18 mouse cellular contexts compared by ENCODE assay signal in the genomic region with DNA sequence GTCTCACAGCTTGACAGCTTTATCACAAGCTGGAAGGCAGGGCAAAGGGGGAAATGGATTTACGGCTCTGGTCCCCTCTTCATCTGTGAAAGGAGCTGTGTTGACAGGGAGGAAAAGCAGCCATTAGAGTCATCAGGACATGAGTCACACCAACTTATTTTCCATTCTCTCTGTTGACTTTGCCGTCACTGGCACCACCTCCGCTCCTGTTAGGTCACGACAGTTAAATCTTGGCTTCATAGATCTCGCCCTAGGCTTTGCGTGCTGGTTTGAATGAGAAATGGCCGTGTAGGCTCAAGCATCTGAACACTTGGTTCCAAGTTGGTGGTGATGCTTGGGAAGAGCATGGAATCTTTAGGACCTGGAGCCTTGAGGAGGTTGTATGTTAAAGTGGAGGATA. TPM values are rescaled to one million over a fixed set of nuclear protein-coding genes. Genes with fewer than 3 reads are reported as not detected.
DNase-seq lines count a peak whose midpoint lies in the region; ATAC-seq and TF ChIP-seq lines count a peak whose summit lies in the region.
"Had no signal": no experiment of that assay in that cellular context is flagged by ENCODE, and none has a peak within 500 bp of the region (broad histone marks: within the 10 kb centered on the region; RNA-seq: fewer than 3 reads in every experiment).

No protein-coding gene starts in this region.

- no peak overlapping the region for H3K4me2 ChIP-seq in liver, postnatal 0 days (ENCODE audit: low read depth, low read length)
- no peak overlapping the region for H3K4me2 ChIP-seq in heart, embryonic 15.5 days
- H3K4me2 ChIP-seq in stomach, embryonic 15.5 days = peak overlapping the region; percentile 13; the same call in 1 of the 2 replicates
- H3K4me2 ChIP-seq: embryonic facial prominence, embryonic 13.5 days; forebrain, embryonic 13.5 days; midbrain, embryonic 15.5 days had no signal

- 0 out of 2 replicates have a peak, but pooled peaks have one; percentile 9 for TF ChIP-seq EP300 in liver, postnatal 0 days (IDR thresholded peaks at IDR 0.05; ENCODE audit: low read depth)

- no peaks in the 10 kb centered on the region for H3K36me3 ChIP-seq in liver, postnatal 0 days (replicated peaks; ENCODE audit: insufficient read depth, low read length)
- no peaks in the 10 kb centered on the region for H3K36me3 ChIP-seq in heart, embryonic 15.5 days
- no peaks in the 10 kb centered on the region for H3K36me3 ChIP-seq in stomach, embryonic 15.5 days
- H3K36me3 ChIP-seq: embryonic facial prominence, embryonic 13.5 days; hindbrain, embryonic 10.5 days; limb, embryonic 10.5 days; midbrain, embryonic 15.5 days had no signal

- H3K27me3 ChIP-seq in liver, postnatal 0 days (ENCODE audit: insufficient read depth, low read length) = no peaks in the 10 kb centered on the region
- no peaks in the 10 kb centered on the region for H3K27me3 ChIP-seq in heart, embryonic 15.5 days
- H3K27me3 ChIP-seq in stomach, embryonic 15.5 days (replicated peaks) = no peaks in the 10 kb centered on the region
- H3K27me3 ChIP-seq: embryonic facial prominence, embryonic 13.5 days; forebrain, embryonic 13.5 days; midbrain, embryonic 15.5 days had no signal

- H3K27ac ChIP-seq in liver, postnatal 0 days (ENCODE audit: low read depth) = no peak overlapping the region
- no peak overlapping the region for H3K27ac ChIP-seq in heart, embryonic 15.5 days
- no peak overlapping the region for H3K27ac ChIP-seq in stomach, embryonic 15.5 days
- H3K27ac ChIP-seq: embryonic facial prominence, embryonic 13.5 days; forebrain, embryonic 13.5 days; hindbrain, embryonic 10.5 days; limb, embryonic 10.5 days; liver, embryonic 14.5 days; macrophage; midbrain, embryonic 15.5 days had no signal

- no peak overlapping the region for H3K4me3 ChIP-seq in liver, postnatal 0 days (ENCODE audit: low read depth, low read length)
- H3K4me3 ChIP-seq in heart, embryonic 15.5 days = no peak overlapping the region
- H3K4me3 ChIP-seq in stomach, embryonic 15.5 days (replicated peaks) = no peak overlapping the region
- H3K4me3 ChIP-seq: embryonic facial prominence, embryonic 13.5 days; forebrain, embryonic 13.5 days; hindbrain, embryonic 10.5 days; limb, embryonic 10.5 days; midbrain, embryonic 15.5 days had no signal

- TF ChIP-seq POLR2A in brain, embryonic 14.5 days (IDR thresholded peaks at IDR 0.05; ENCODE audit: borderline replicate concordance, extremely low read depth, insufficient read depth, insufficient read length, poor library complexity, severe bottlenecking) = no peak

- H3K4me1 ChIP-seq in liver, postnatal 0 days (ENCODE audit: insufficient read depth) = no peaks in the 10 kb centered on the region
- peaks cover 16% of the 10 kb centered on the region for H3K4me1 ChIP-seq in heart, embryonic 15.5 days (replicated peaks)
- peaks cover 9% of the 10 kb centered on the region; the same call in 1 of the 2 replicates for H3K4me1 ChIP-seq in stomach, embryonic 15.5 days
- H3K4me1 ChIP-seq: forebrain, embryonic 13.5 days; hindbrain, embryonic 10.5 days; limb, embryonic 10.5 days; midbrain, embryonic 15.5 days had no signal

- no peak for TF ChIP-seq CTCF in liver, postnatal 0 days (IDR thresholded peaks at IDR 0.05; ENCODE audit: low read depth)
- no peak for TF ChIP-seq CTCF in brain, embryonic 14.5 days (IDR thresholded peaks at IDR 0.05; ENCODE audit: borderline replicate concordance, extremely low read depth, insufficient read depth, insufficient read length)

- WGBS in liver, postnatal 0 days (ENCODE audit: insufficient replicate concordance) = 67% methylated on average over 7 of the region's 7 CpGs
- 37% methylated on average over 7 of the region's 7 CpGs for WGBS in heart, embryonic 15.5 days
- WGBS in stomach, embryonic 15.5 days = 51% methylated on average over 7 of the region's 7 CpGs

- ATAC-seq in liver, postnatal 0 days = no peak
- ATAC-seq in heart, embryonic 15.5 days (replicated peaks; ENCODE audit: insufficient number of reproducible peaks, insufficient read depth, low FRiP score, low read depth) = peak; percentile 59; the same call in 1 of the 2 replicates
- peak; percentile 58; the same call in 1 of the 2 replicates for ATAC-seq in stomach, embryonic 15.5 days (ENCODE audit: insufficient read depth, low FRiP score, low read depth)
- ATAC-seq: forebrain, embryonic 13.5 days; inflammation-experienced regulatory T-cells, adult 6 months; midbrain, embryonic 15.5 days had no signal

- no peak overlapping the region for H3K9ac ChIP-seq in liver, postnatal 0 days (replicated peaks)
- no peak overlapping the region for H3K9ac ChIP-seq in heart, embryonic 15.5 days
- H3K9ac ChIP-seq in stomach, embryonic 15.5 days = no peak overlapping the region
- H3K9ac ChIP-seq: embryonic facial prominence, embryonic 13.5 days; forebrain, embryonic 13.5 days; liver, embryonic 14.5 days; midbrain, embryonic 15.5 days had no signal

- no peaks in the 10 kb centered on the region for H3K9me3 ChIP-seq in liver, postnatal 0 days (ENCODE audit: low read length)
- H3K9me3 ChIP-seq in heart, embryonic 15.5 days (replicated peaks) = no peaks in the 10 kb centered on the region
- H3K9me3 ChIP-seq in stomach, embryonic 15.5 days = no peaks in the 10 kb centered on the region
- H3K9me3 ChIP-seq: embryonic facial prominence, embryonic 13.5 days; forebrain, embryonic 13.5 days; hindbrain, embryonic 10.5 days; limb, embryonic 10.5 days; midbrain, embryonic 15.5 days had no signal

- DNase-seq in liver, postnatal 0 days = no peak
- DNase-seq in liver = no peak
- DNase-seq in brain, embryonic 14.5 days (ENCODE audit: low read depth) = peak; percentile 55
- no peak for DNase-seq in ovary, postnatal 10 days (ENCODE audit: low spot score)
- DNase-seq in testis, postnatal 10 days (ENCODE audit: low spot score) = no peak
- DNase-seq: cerebellum, postnatal 14 days; kidney, postnatal 25 days; thymus, adult 2 months had no signal

RNA-seq across cellular contexts. Expression of a gene that starts 9.6 kb away (rescaled TPM):
- 0.21 and 0.26 TPM in 2 replicates for polyA plus RNA-seq in liver, postnatal 0 days (2015; fragmentation: Nextera tagmentation; extraction: Ambion mirVana)
- polyA plus RNA-seq in brain, embryonic 14.5 days (2012; rRNA removed) = not detected in 2 replicates
- polyA plus RNA-seq in heart, embryonic 15.5 days (2015; fragmentation: Nextera tagmentation; extraction: Ambion mirVana) = not detected in 2 replicates
- not detected in 2 replicates for polyA plus RNA-seq in stomach, embryonic 15.5 days (2015; fragmentation: Nextera tagmentation; extraction: Ambion mirVana)
- polyA plus RNA-seq: embryonic facial prominence, embryonic 13.5 days; forebrain, embryonic 13.5 days; hindbrain, embryonic 10.5 days; inflammation-experienced regulatory T-cells, adult 6 months; limb, embryonic 10.5 days; liver, embryonic 14.5 days; macrophage had no signal

RNA-seq across cellular contexts. Expression of a gene that starts 51.9 kb away (rescaled TPM):
- polyA plus RNA-seq in liver, postnatal 0 days (2015; fragmentation: Nextera tagmentation; extraction: Ambion mirVana) = 4.9 and 5.1 TPM in 2 replicates
- polyA plus RNA-seq in brain, embryonic 14.5 days (2012; rRNA removed) = 2.1 and 4.6 TPM in 2 replicates
- polyA plus RNA-seq in heart, embryonic 15.5 days (2015; fragmentation: Nextera tagmentation; extraction: Ambion mirVana) = 6.8 and 7.2 TPM in 2 replicates
- polyA plus RNA-seq in stomach, embryonic 15.5 days (2015; fragmentation: Nextera tagmentation; extraction: Ambion mirVana) = 7.1 and 9.6 TPM in 2 replicates
